Mouse (Mus musculus): ENCODE results near the gene Edc4. TPM values are rescaled to one million over a fixed set of nuclear protein-coding genes. Genes with fewer than 3 reads are reported as not detected.
"Not testable (repeated sequence)": the region's sequence is repeated elsewhere in the genome, so short reads cannot be mapped to it uniquely, and the experiment has no call there.

The Edc4 gene
- polyA plus RNA-seq (2012; rRNA removed): 37.7 and 51.4 TPM in 2 replicates

DNA sequence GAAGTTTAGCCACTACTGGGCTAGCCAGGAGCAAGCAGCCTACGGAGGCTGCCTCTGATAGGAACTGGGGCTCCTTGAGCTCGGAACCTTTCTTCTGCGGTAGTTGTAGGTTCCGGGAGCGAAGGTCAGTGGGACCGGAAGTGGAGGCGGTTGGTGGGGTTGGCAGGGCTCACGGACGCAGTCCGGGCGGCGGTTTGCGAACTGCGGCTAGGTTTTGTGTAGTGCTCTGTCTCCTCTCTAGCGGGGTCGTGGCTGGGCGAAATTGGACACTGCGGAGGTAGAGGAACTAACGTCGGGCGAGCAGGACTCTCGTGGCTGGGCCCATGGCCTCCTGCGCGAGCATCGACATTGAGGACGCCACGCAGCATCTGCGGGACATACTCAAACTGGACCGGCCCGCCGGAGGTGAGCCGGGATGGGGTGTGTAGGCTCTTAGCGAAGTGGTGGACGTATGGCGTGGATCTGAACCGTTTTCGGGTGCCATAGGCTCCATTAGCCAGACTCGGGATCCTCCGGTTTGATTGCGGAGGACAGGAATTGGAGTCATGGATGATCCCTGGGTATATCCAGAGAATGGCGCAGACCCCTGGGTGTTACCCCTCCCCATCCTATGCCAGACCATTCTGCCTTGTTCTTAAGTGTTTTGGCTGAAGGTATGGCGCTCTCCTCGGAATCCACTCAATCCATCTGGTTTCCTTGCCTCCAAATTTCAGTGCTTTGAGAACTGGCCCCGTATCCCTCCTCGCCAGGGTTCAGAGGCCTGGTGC is at the start of gene Edc4:
Gene Edc4 (plus strand): TSS at position 128 of the 767 bp plus-strand sequence.
- DNase-seq (ENCODE audit: low read depth, low spot score): peak; percentile 67
- under 1% methylated on average over 45 of the region's 45 CpGs for WGBS

- 76% methylated on average over 2 of the region's 2 CpGs for WGBS
These were observed 46.9 kb upstream of the Edc4 start for GRCm38 (mm10) chr8:105833740-105834139.

DNA sequence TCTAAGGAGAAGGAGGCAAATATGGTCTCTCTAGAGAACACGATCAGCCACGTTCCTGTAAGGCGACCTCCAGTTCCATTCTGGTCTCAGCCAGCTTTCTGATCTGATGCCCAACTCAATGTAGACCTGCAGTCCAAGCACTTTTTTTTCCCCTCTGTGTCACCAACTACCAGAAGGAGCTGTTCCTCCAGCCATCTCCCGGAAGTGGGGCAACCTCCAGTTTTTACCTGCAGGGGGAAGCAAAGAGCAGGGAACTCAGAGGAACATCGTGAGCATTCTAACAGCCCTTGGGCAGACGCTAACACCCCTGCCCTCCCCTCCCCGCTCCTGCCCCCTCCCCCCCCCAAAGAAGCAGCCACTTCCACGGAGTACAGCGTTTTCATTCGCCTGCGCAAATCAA is 45.4 kb upstream of the Edc4 start:
- DNase-seq (ENCODE audit: low read depth, low spot score): no peak
- WGBS: 19% methylated on average over 11 of the region's 11 CpGs

More at GRCm38 (mm10) chr8:105833740-105834139, 46.9 kb upstream of the Edc4 start:
- DNase-seq (ENCODE audit: low read depth, low spot score): not testable (repeated sequence)

DNA sequence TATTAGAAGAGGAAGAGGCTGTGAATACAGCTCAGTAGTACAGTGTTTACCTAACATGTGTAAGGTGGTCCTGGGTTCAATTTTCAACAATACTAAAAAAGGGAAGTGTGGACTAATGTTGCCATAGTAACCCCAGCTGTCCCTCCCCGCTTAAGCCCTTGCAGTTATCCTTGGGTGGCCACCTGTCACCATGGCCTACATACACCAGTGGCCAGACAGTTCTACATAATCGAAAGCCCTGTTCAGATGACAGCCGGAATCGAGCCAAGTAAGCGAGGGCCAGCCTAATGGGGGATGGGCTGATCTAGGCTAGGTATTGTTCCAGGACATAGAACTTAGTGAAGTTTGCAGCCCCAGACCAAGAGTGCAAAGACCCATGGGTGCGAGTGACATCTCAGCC is 43.7 kb upstream of the Edc4 start:
- WGBS: 81% methylated on average over 6 of the region's 6 CpGs
- no peak for DNase-seq (ENCODE audit: low read depth, low spot score)

DNA sequence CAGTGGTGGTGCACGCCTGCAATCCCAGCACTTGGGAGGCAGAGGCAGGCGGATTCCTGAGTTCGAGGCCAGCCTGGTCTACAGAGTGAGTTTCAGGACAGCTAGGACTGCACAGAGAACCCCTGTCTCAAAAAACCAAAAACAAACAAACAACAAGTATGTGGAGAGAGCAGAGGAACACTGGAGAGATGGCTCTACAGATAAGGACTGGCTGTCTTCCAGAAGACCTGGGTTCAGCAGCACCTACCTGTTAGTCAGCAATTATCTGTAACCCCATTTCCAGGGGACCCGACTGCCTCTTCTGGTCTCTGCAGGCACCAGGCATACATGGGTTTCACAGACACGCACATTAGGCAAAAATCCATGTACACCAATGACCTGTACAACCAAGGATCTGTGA is 41.5 kb upstream of the Edc4 start:
- 78% methylated on average over 5 of the region's 5 CpGs for WGBS
- DNase-seq (ENCODE audit: low read depth, low spot score): no peak

GRCm38 (mm10) chr8:105846678-105847077 is 34.0 kb upstream of the Edc4 start:
- 90% methylated on average over 11 of the region's 11 CpGs for WGBS
- no peak for DNase-seq (ENCODE audit: low read depth, low spot score)

DNA sequence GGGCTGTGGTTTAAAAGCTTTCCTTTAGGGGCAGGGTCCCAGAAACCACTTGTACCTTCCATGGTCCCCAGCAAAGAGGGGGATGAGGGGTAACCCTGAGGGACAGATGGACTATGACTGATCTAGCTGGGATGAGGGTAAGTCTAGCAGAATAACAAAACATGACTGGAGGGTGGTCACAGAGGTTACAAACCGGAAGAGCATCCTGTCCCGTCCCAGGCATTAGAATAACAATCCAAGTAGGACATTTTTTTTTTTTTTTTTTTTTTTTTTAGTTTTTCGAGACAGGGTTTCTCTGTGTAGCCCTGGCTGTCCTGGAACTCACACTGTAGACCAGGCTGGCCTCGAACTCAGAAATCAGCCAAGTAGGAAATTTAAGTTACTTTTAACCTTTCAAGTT is 30.7 kb upstream of the Edc4 start:
- 85% methylated on average over 4 of the region's 4 CpGs for WGBS
- no peak for DNase-seq (ENCODE audit: low read depth, low spot score)

- 65% methylated on average over 7 of the region's 7 CpGs for WGBS
- DNase-seq (ENCODE audit: low read depth, low spot score): no peak
These were observed 30.1 kb upstream of the Edc4 start for GRCm38 (mm10) chr8:105850611-105851010.

DNA sequence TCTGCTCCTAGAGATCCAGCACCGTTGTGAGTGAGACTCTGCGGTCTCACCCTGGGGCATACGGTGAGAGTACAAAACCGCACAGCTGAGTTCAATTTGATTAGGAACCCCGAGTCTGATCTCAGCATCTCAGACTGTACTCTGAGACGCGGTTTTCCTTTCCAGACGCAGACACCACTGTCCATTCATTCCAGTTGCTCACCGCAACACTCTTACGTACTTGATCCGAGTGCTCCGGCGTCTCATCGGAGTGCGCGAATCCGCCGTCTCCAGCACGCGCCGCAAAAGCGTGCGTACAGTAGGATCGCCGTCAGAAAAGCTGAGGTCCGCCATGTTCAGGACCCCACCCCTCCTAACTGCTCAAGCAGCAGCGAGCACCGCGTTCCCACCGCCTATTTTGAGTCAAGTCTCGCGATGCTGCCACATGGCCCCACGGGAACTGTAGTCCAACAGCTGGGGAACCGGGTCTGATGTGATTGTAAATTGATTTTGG is 29.0 kb upstream of the Edc4 start:
- WGBS: under 1% methylated on average over 34 of the region's 34 CpGs
- peak; percentile 72 for DNase-seq (ENCODE audit: low read depth, low spot score)

DNA sequence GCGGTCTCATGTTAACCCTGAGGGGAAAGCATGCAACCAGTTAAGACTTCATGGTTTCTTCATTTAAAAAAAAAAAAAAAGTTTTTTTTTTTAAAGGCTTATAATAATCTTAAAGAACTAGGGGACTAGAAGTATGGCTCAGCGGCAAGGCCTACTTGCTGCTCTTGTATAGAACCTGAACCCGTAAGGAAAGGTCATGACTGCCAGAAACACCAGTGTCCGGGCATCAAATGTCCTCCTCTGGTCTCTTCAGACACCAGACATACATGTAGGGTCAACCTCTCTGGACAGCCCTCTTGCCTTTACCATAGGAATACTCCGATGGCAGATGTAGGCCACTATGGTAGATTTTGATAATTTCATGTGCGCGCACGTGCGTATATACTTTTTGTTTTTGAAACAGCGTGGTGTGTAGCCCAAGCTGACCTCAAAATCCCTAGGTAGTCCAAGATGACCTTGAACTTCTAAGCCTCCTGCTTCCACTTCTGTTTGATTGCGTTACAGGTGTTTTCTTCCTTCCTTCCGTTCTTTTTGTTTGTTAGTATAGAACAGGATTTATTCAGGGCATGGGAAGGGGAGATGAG is 28.4 kb upstream of the Edc4 start:
- no peak for DNase-seq (ENCODE audit: low read depth, low spot score)
- 73% methylated on average over 12 of the region's 12 CpGs for WGBS

DNA sequence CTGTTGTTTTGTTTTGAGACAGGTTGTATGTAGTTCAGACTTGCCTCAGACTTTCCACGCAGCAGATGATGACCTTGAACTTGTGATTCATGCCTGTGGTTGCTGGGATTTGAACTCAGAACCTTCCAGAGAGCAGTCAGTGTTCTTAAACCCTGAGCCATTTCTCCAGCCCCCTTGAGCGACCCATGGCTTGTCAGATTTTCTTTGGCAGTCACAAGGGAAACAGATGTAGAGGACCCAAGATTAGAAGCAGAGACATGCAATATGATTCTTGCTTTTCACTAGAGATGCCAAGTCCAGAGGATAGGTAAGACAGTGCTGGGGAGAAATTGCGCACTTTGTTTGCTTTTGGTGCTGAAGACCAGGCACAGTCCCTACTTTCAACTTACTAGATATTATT is 27.5 kb upstream of the Edc4 start, which contains the start of gene Cenpt:
Gene Cenpt (minus strand): TSS at position 101 of the 400 bp plus-strand sequence.
- DNase-seq (ENCODE audit: low read depth, low spot score): no peak
- WGBS: 86% methylated on average over 3 of the region's 3 CpGs

DNA sequence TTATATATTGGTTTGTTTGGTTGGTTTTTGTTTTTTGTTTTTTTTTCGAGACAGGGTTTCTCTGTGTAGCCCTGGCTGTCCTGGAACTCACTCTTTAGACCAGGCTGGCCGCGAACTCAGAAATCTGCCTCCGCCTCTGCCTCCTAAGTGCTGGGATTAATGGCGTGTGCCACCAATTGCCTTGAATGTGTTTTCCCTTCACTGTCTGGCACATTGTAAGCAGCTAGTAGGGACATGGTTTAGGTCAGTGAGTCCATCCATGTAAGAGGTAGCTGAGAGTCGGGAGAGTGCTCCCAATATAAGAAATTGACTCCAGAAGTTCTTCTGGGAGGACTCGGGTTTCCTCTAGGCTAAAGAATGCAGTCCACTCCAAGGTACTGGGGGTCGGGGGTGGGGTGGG is 26.4 kb upstream of the Edc4 start:
- WGBS: 22% methylated on average over 8 of the region's 8 CpGs
- no peak for DNase-seq (ENCODE audit: low read depth, low spot score)

DNA sequence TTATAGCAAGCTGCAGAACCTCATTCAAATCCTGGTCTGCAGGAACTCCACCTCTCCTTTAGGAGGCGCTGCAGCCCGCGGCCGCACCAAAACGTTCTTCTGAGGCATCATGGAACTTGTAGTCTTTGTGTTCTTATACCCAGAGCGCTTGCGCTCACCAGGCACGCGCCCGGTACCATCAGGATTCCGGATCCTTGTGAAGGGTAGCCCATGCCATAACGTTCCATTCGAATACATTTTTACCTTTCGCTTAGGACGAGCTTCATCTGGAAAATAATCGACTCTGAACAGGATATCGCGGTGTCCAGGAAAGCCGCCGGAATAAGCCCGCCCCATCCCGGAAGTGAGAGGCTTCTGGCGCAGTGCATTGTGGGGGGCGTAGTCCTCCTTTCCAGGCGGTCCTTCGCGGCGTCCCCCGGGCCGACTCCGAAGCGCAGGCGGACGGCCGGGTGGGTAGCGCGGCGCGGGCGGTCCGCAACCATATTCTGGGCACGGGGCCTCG is 25.9 kb upstream of the Edc4 start, which contains the start of gene Thap11:
Gene Thap11 (plus strand): TSS at position 418 of the 502 bp plus-strand sequence.
- DNase-seq (ENCODE audit: low read depth, low spot score): peak; percentile 75
- WGBS: under 1% methylated on average over 43 of the region's 43 CpGs

DNA sequence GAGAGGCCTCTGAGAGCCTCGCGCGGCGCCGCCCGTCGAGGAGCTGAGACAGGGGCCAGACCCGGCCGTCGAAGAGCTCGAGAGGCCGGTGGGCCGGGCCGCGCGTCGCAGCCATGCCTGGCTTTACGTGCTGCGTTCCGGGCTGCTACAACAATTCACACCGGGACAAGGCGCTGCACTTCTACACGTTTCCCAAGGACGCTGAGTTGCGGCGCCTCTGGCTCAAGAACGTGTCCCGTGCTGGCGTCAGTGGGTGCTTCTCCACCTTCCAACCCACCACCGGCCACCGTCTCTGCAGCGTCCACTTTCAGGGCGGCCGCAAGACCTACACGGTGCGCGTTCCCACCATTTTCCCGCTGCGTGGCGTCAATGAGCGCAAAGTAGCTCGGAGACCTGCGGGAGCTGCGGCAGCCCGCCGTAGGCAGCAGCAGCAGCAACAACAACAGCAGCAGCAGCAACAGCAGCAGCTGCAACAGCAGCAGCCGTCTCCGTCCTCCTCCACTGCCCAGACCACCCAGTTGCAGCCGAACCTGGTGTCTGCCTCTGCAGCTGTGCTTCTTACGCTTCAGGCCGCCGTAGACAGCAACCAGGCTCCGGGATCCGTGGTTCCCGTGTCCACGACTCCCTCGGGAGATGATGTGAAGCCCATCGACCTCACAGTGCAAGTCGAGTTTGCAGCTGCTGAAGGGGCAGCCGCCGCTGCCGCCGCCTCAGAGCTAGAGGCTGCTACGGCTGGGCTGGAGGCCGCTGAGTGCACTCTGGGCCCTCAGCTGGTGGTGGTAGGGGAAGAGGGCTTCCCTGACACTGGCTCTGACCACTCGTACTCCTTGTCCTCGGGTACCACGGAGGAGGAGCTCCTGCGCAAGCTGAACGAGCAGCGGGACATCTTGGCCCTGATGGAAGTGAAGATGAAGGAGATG is 25.2 kb upstream of the Edc4 start:
- under 1% methylated on average over 71 of the region's 71 CpGs for WGBS
- DNase-seq (ENCODE audit: low read depth, low spot score): no peak

GRCm38 (mm10) chr8:105856168-105856835 is 24.4 kb upstream of the Edc4 start:
- no peak for DNase-seq (ENCODE audit: low read depth, low spot score)
- WGBS: 16% methylated on average over 15 of the region's 15 CpGs

- DNase-seq (ENCODE audit: low read depth, low spot score): no peak
- WGBS: 81% methylated on average over 5 of the region's 5 CpGs
These were observed 22.2 kb upstream of the Edc4 start for GRCm38 (mm10) chr8:105858495-105858894.

DNA sequence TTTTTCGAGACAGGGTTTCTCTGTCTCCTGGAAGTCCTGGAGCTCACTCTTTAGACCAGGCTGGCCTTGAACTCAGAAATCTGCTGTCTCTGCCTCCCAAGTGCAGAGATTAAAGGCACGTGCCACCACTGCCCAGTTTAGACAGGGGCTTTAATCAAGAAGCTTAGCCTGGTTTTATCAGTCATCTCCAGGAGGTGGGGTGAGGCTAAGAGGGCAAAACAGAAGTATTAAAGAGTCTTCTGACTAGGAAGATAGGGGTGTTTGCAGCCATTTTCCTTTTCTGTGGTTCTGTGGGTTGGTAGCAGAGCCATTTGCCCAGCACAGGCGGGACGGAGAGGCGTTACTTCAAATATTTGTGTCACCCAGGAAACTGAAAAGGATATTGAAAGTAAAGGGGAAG is 21.4 kb upstream of the Edc4 start:
- WGBS: 59% methylated on average over 5 of the region's 5 CpGs
- DNase-seq (ENCODE audit: low read depth, low spot score): no peak

GRCm38 (mm10) chr8:105860143-105860981 is 20.3 kb upstream of the Edc4 start, which contains the start of gene Nutf2:
Gene Nutf2 (plus strand): TSS chr8:105860580.
- under 1% methylated on average over 59 of the region's 59 CpGs for WGBS

More at GRCm38 (mm10) chr8:105860143-105860981, 20.3 kb upstream of the Edc4 start, which contains the start of gene Nutf2:
- DNase-seq (ENCODE audit: low read depth, low spot score): peak; percentile 95

All from large intestine, adult 2 months (tissue).